8 mouse cellular contexts compared by ENCODE assay signal in genomic region chr2:102745259-102745906, GRCm38 (mm10).
A peak's percentile ranks its signal among the peaks of the same experiment; 100 is the strongest.
DNase-seq lines count a peak whose midpoint lies in the region; ATAC-seq and TF ChIP-seq lines count a peak whose summit lies in the region.

No protein-coding gene starts in this region.

- H3K27ac ChIP-seq in forebrain, embryonic 16.5 days (ENCODE audit: low read length): no peak overlapping the region
- peak overlapping the region; percentile 5; the same call in 1 of the 2 replicates for H3K27ac ChIP-seq in hindbrain, embryonic 16.5 days (ENCODE audit: low read depth, low read length)
- H3K27ac ChIP-seq in liver, postnatal 0 days (ENCODE audit: low read depth): peak overlapping the region; percentile 50

- no peak overlapping the region for H3K9ac ChIP-seq in forebrain, embryonic 16.5 days (replicated peaks; ENCODE audit: low read depth, low read length)
- H3K9ac ChIP-seq in hindbrain, embryonic 16.5 days (ENCODE audit: low read depth, low read length): no peak overlapping the region
- no peak overlapping the region for H3K9ac ChIP-seq in liver, postnatal 0 days (replicated peaks)

- H3K9me3 ChIP-seq in forebrain, embryonic 16.5 days (ENCODE audit: control insufficient read depth, low read length): no peaks in the 10 kb centered on the region
- no peaks in the 10 kb centered on the region for H3K9me3 ChIP-seq in hindbrain, embryonic 16.5 days (ENCODE audit: control insufficient read depth, low read length)
- H3K9me3 ChIP-seq in liver, postnatal 0 days (ENCODE audit: low read length): no peaks in the 10 kb centered on the region

- H3K27me3 ChIP-seq in forebrain, embryonic 16.5 days (replicated peaks; ENCODE audit: control insufficient read depth, insufficient read depth, low read length): no peaks in the 10 kb centered on the region
- no peaks in the 10 kb centered on the region for H3K27me3 ChIP-seq in hindbrain, embryonic 16.5 days (replicated peaks; ENCODE audit: control insufficient read depth, insufficient read depth, low read length)
- H3K27me3 ChIP-seq in liver, postnatal 0 days (ENCODE audit: insufficient read depth, low read length): no peaks in the 10 kb centered on the region

- TF ChIP-seq EP300 in liver, postnatal 0 days (IDR thresholded peaks at IDR 0.05; ENCODE audit: low read depth): peak; percentile 83

- intact Hi-C loops in gastrocnemius, postnatal 14 days (cut with DNase I; ENCODE audit: low total_unique reads): no loop called here

- peak overlapping the region; percentile 9 for H3K4me2 ChIP-seq in forebrain, embryonic 16.5 days (ENCODE audit: low read length)
- H3K4me2 ChIP-seq in hindbrain, embryonic 16.5 days (ENCODE audit: low read length): no peak overlapping the region
- peak overlapping the region; percentile 36 for H3K4me2 ChIP-seq in liver, postnatal 0 days (ENCODE audit: low read depth, low read length)

- DNase-seq in cerebellum, postnatal 25 days: peak; percentile 15 to 29
- no peak for DNase-seq in cerebellum, adult 8-10 months
- DNase-seq in adrenal gland, postnatal 14 days: peak; percentile 33
- DNase-seq in liver, postnatal 0 days: peak; percentile 69
- DNase-seq in neural tube, embryonic 10.5 days (ENCODE audit: extremely low spot score, low spot score): peak; percentile 30
- DNase-seq in gastrocnemius, postnatal 14 days: no peak

- no peaks in the 10 kb centered on the region for H3K36me3 ChIP-seq in forebrain, embryonic 16.5 days (ENCODE audit: control insufficient read depth, insufficient read depth)
- H3K36me3 ChIP-seq in hindbrain, embryonic 16.5 days (ENCODE audit: control insufficient read depth, insufficient read depth, low read length): no peaks in the 10 kb centered on the region
- no peaks in the 10 kb centered on the region for H3K36me3 ChIP-seq in liver, postnatal 0 days (replicated peaks; ENCODE audit: insufficient read depth, low read length)

- no peak for TF ChIP-seq CTCF in liver, postnatal 0 days (IDR thresholded peaks at IDR 0.05; ENCODE audit: low read depth)

- H3K4me1 ChIP-seq in forebrain, embryonic 16.5 days (replicated peaks; ENCODE audit: control insufficient read depth, insufficient read depth, low read length): peaks cover 13% of the 10 kb centered on the region
- H3K4me1 ChIP-seq in hindbrain, embryonic 16.5 days (ENCODE audit: control insufficient read depth, insufficient read depth, low read depth, low read length): peaks cover 5% of the 10 kb centered on the region; the same call in 1 of the 2 replicates
- H3K4me1 ChIP-seq in liver, postnatal 0 days (ENCODE audit: insufficient read depth): peaks cover 16% of the 10 kb centered on the region

- peak; percentile 92 for ATAC-seq in forebrain, embryonic 16.5 days
- ATAC-seq in hindbrain, embryonic 16.5 days: peak; percentile 94
- ATAC-seq in liver, postnatal 0 days: peak; percentile 99

- WGBS in forebrain, embryonic 16.5 days: 1% methylated on average over 7 of the region's 7 CpGs
- 9% methylated on average over 7 of the region's 7 CpGs for WGBS in hindbrain, embryonic 16.5 days
- WGBS in liver, postnatal 0 days (ENCODE audit: insufficient replicate concordance): 11% methylated on average over 7 of the region's 7 CpGs

- no peak overlapping the region for H3K4me3 ChIP-seq in forebrain, embryonic 16.5 days (replicated peaks; ENCODE audit: low read length)
- no peak overlapping the region for H3K4me3 ChIP-seq in hindbrain, embryonic 16.5 days (ENCODE audit: low read length)
- no peak overlapping the region for H3K4me3 ChIP-seq in liver, postnatal 0 days (ENCODE audit: low read depth, low read length)

Comparison
In these comparisons a context has a peak if more than half of its experiments do, and no peak if none do; other contexts are left out.
1. DNase-seq: peak in cerebellum, postnatal 25 days (2 of 2), adrenal gland, postnatal 14 days (single experiment), liver, postnatal 0 days (single experiment) and neural tube, embryonic 10.5 days (single experiment); none in cerebellum, adult 8-10 months (single experiment) and gastrocnemius, postnatal 14 days (single experiment).
2. Peak in every context shown above with its lines, with median percentiles within 50 percentile points of each other: ATAC-seq.